Mouse (Mus musculus) forebrain, embryonic 12.5 days (tissue): ENCODE results near the gene 1700069L16Rik. TPM values are rescaled to one million over a fixed set of nuclear protein-coding genes. Genes with fewer than 3 reads are reported as not detected.

Experiments used
- ATAC-seq: fragments of 200-750 bp; cut with Nextera tagmentation; 2 replicates; pipeline ENCODE4 v1.8.0; 2017; ENCODE audit warnings: moderate TSS enrichment; ENCODE audit not compliant: low FRiP score
- H3K27ac ChIP-seq: fragments of 300-500 bp; sonication (generic); 2 replicates; pipeline ENCODE4 v1.5.1; 2016; ENCODE audit warnings: mild to moderate bottlenecking
- H3K27me3 ChIP-seq: fragments of 300-500 bp; sonication (generic); 2 replicates; pipeline ENCODE4 v1.6.1; 2016; ENCODE audit warnings: mild to moderate bottlenecking
- H3K36me3 ChIP-seq: fragments of 300-500 bp; sonication (generic); replicated peaks from 2 replicates; pipeline ENCODE4 v1.6.1; 2016; ENCODE audit warnings: mild to moderate bottlenecking
- H3K4me1 ChIP-seq: fragments of 300-500 bp; sonication (generic); 2 replicates; pipeline ENCODE4 v1.6.1; 2016
- H3K4me2 ChIP-seq: fragments of 300-500 bp; sonication (generic); 2 replicates; pipeline ENCODE4 v1.6.1; 2016; ENCODE audit warnings: mild to moderate bottlenecking, moderate library complexity
- H3K4me3 ChIP-seq: fragments of 300-500 bp; sonication (generic); replicated peaks from 2 replicates; pipeline ENCODE4 v1.5.1; 2016; ENCODE audit warnings: mild to moderate bottlenecking
- H3K9ac ChIP-seq: fragments of 300-500 bp; sonication (generic); 2 replicates; pipeline ENCODE4 v1.6.1; 2016; ENCODE audit warnings: mild to moderate bottlenecking
- H3K9me3 ChIP-seq: fragments of 300-500 bp; sonication (generic); 2 replicates; pipeline ENCODE4 v1.6.1; 2016
- WGBS: fragments of 180-500 bp; shearing (Covaris S2); methylation state at CpG from one replicate; pipeline ENCODE4 v1.1.7; 2016; 5-methylcytosine and 5-hydroxymethylcytosine counted together
- polyA plus RNA-seq: library from polyadenylated mRNA; unstranded; fragments of >200 nt; fragmentation: Nextera tagmentation; extraction: Ambion mirVana; gene quantifications from 2 replicates; pipeline ENCODE4 v1.2.1, GENCODE M21; 2016

The 1700069L16Rik gene
- polyA plus RNA-seq, 1 experiment from 2014 or later: not detected

GRCm38 (mm10) chr5:113751521-113752157, 27.1 kb upstream of the 1700069L16Rik start:
- no peaks in the 10 kb centered on the region for H3K9me3 ChIP-seq
- no peaks in the 10 kb centered on the region for H3K4me1 ChIP-seq
- 89% methylated on average over 9 of the region's 9 CpGs for WGBS
- H3K9ac ChIP-seq: no peak overlapping the region
- peaks cover 100% of the 10 kb centered on the region for H3K36me3 ChIP-seq
- ATAC-seq: no peak
- H3K27me3 ChIP-seq: no peaks in the 10 kb centered on the region
- no peak overlapping the region for H3K4me2 ChIP-seq
- H3K4me3 ChIP-seq: no peak overlapping the region
- H3K27ac ChIP-seq: no peak overlapping the region

GRCm38 (mm10) chr5:113748556-113749331, 24.2 kb upstream of the 1700069L16Rik start:
- no peak for ATAC-seq
- 91% methylated on average over 13 of the region's 13 CpGs for WGBS
- Histone ChIP-seq H3K9me3 (peaks cover 4% of the 10 kb centered on the region; the same call in 1 of the 2 replicates), H3K4me2 (no peak overlapping the region), H3K4me1 (no peaks in the 10 kb centered on the region), H3K27ac (no peak overlapping the region), H3K4me3 (no peak overlapping the region), H3K36me3 (peaks cover 100% of the 10 kb centered on the region), H3K27me3 (no peaks in the 10 kb centered on the region), H3K9ac (no peak overlapping the region)

- Histone ChIP-seq H3K4me3 (no peak overlapping the region), H3K27ac (no peak overlapping the region), H3K27me3 (no peaks in the 10 kb centered on the region), H3K4me2 (no peak overlapping the region), H3K9ac (no peak overlapping the region), H3K4me1 (no peaks in the 10 kb centered on the region), H3K9me3 (peaks cover 4% of the 10 kb centered on the region; the same call in 1 of the 2 replicates), H3K36me3 (peaks cover 100% of the 10 kb centered on the region)
- WGBS: 95% methylated on average over 5 of the region's 5 CpGs
- no peak for ATAC-seq
Observed at GRCm38 (mm10) chr5:113747629-113748028, 23.1 kb upstream of the 1700069L16Rik start.

GRCm38 (mm10) chr5:113737607-113738237, 13.2 kb upstream of the 1700069L16Rik start:
- Histone ChIP-seq H3K4me3 (0 out of 2 replicates have a peak overlapping the region, but pooled peaks have one; percentile 4), H3K36me3 (peaks cover 51% of the 10 kb centered on the region), H3K9me3 (no peaks in the 10 kb centered on the region), H3K4me2 (no peak overlapping the region), H3K9ac (no peak overlapping the region), H3K4me1 (peaks cover 21% of the 10 kb centered on the region), H3K27ac (no peak overlapping the region), H3K27me3 (no peaks in the 10 kb centered on the region)
- 94% methylated on average over 11 of the region's 11 CpGs for WGBS
- ATAC-seq: no peak

GRCm38 (mm10) chr5:113736522-113737164, 12.1 kb upstream of the 1700069L16Rik start:
- no peaks in the 10 kb centered on the region for H3K27me3 ChIP-seq
- ATAC-seq: no peak
- H3K27ac ChIP-seq: peak overlapping the region; percentile 96; the same call in 1 of the 2 replicates
- peak overlapping the region; percentile 65 for H3K9ac ChIP-seq
- H3K9me3 ChIP-seq: no peaks in the 10 kb centered on the region
- peak overlapping the region; percentile 86 for H3K4me2 ChIP-seq
- peaks cover 21% of the 10 kb centered on the region for H3K4me1 ChIP-seq
- peak overlapping the region; percentile 71 for H3K4me3 ChIP-seq
- 49% methylated on average over 15 of the region's 15 CpGs for WGBS
- H3K36me3 ChIP-seq: peaks cover 41% of the 10 kb centered on the region

GRCm38 (mm10) chr5:113736113-113736502, 11.5 kb upstream of the 1700069L16Rik start:
- peak; percentile 36; the same call in 1 of the 2 replicates for ATAC-seq
- 6% methylated on average over 10 of the region's 10 CpGs for WGBS

GRCm38 (mm10) chr5:113735345-113736112, 11.0 kb upstream of the 1700069L16Rik start, which contains the start of gene Ficd:
TSS of gene Ficd (plus strand) at chr5:113735803.
- WGBS: under 1% methylated on average over 71 of the region's 71 CpGs

More at GRCm38 (mm10) chr5:113736113-113736502, 11.5 kb upstream of the 1700069L16Rik start:
- Histone ChIP-seq H3K27me3 (no peaks in the 10 kb centered on the region), H3K27ac (peak overlapping the region; percentile 96), H3K9ac (peak overlapping the region; percentile 65), H3K4me3 (peak overlapping the region; percentile 71), H3K4me2 (peak overlapping the region; percentile 86), H3K36me3 (peaks cover 35% of the 10 kb centered on the region), H3K9me3 (no peaks in the 10 kb centered on the region), H3K4me1 (peaks cover 21% of the 10 kb centered on the region)

GRCm38 (mm10) chr5:113735023-113735344, 10.4 kb upstream of the 1700069L16Rik start:
- peak overlapping the region; percentile 96 for H3K27ac ChIP-seq

More at GRCm38 (mm10) chr5:113735345-113736112, 11.0 kb upstream of the 1700069L16Rik start, which contains the start of gene Ficd:
- Histone ChIP-seq H3K27me3 (no peaks in the 10 kb centered on the region), H3K9ac (peak within 1 kb of the TSS; percentile 65), H3K4me3 (peak within 1 kb of the TSS; percentile 71), H3K27ac (peak within 1 kb of the TSS; percentile 96), H3K4me2 (peak within 1 kb of the TSS; percentile 86), H3K9me3 (no peaks in the 10 kb centered on the region), H3K36me3 (peaks cover 29% of the 10 kb centered on the region), H3K4me1 (peaks cover 25% of the 10 kb centered on the region)
- peak; percentile 97 for ATAC-seq

GRCm38 (mm10) chr5:113734376-113734775, 9.8 kb upstream of the 1700069L16Rik start:
- Histone ChIP-seq H3K27ac (0 out of 2 replicates have a peak overlapping the region, but pooled peaks have one; percentile 96), H3K9ac (no peak overlapping the region), H3K9me3 (no peaks in the 10 kb centered on the region), H3K4me1 (peaks cover 31% of the 10 kb centered on the region), H3K36me3 (peaks cover 18% of the 10 kb centered on the region), H3K27me3 (no peaks in the 10 kb centered on the region), H3K4me2 (no peak overlapping the region), H3K4me3 (no peak overlapping the region)
- WGBS: 63% methylated on average over 5 of the region's 5 CpGs
- ATAC-seq: no peak

More at GRCm38 (mm10) chr5:113735023-113735344, 10.4 kb upstream of the 1700069L16Rik start:
- peaks cover 30% of the 10 kb centered on the region for H3K4me1 ChIP-seq
- no peaks in the 10 kb centered on the region for H3K9me3 ChIP-seq
- peak overlapping the region; percentile 59 for H3K9ac ChIP-seq
- peak; percentile 60 for ATAC-seq
- peaks cover 24% of the 10 kb centered on the region for H3K36me3 ChIP-seq
- no peaks in the 10 kb centered on the region for H3K27me3 ChIP-seq
- 23% methylated on average over 7 of the region's 7 CpGs for WGBS
- peak overlapping the region; percentile 86 for H3K4me2 ChIP-seq
- H3K4me3 ChIP-seq: peak overlapping the region; percentile 71

GRCm38 (mm10) chr5:113732182-113732581, 7.6 kb upstream of the 1700069L16Rik start:
- Histone ChIP-seq H3K4me1 (peaks cover 25% of the 10 kb centered on the region), H3K36me3 (no peaks in the 10 kb centered on the region), H3K27me3 (no peaks in the 10 kb centered on the region), H3K9ac (no peak overlapping the region), H3K4me3 (no peak overlapping the region), H3K4me2 (no peak overlapping the region), H3K27ac (no peak overlapping the region), H3K9me3 (no peaks in the 10 kb centered on the region)
- ATAC-seq: no peak
- WGBS: 32% methylated on average over 6 of the region's 6 CpGs

GRCm38 (mm10) chr5:113731174-113731573, 6.6 kb upstream of the 1700069L16Rik start:
- WGBS: 86% methylated on average over 7 of the region's 7 CpGs

More at GRCm38 (mm10) chr5:113731174-113731573, 6.6 kb upstream of the 1700069L16Rik start:
- no peaks in the 10 kb centered on the region for H3K36me3 ChIP-seq
- no peaks in the 10 kb centered on the region for H3K27me3 ChIP-seq
- H3K4me1 ChIP-seq: peaks cover 15% of the 10 kb centered on the region
- no peak overlapping the region for H3K4me2 ChIP-seq
- ATAC-seq: no peak
- no peaks in the 10 kb centered on the region for H3K9me3 ChIP-seq
- no peak overlapping the region for H3K9ac ChIP-seq
- no peak overlapping the region for H3K4me3 ChIP-seq
- H3K27ac ChIP-seq: no peak overlapping the region
